Mouse (Mus musculus) olfactory bulb, adult 2 months (tissue): ENCODE data around the gene Dlgap5. TPM values are rescaled to one million over a fixed set of nuclear protein-coding genes. Genes with fewer than 3 reads are reported as not detected.

ENCODE experiments used
- H3K27ac ChIP-seq: fragments of 200-500 bp; 2 replicates; pipeline ENCODE4 v1.5.1; 2012; ENCODE audit warnings: low read depth, low read length; ENCODE audit not compliant: insufficient read depth
- H3K4me1 ChIP-seq: fragments of 200-500 bp; 2 replicates; pipeline ENCODE4 v1.6.1; 2012; ENCODE audit warnings: low read length; ENCODE audit not compliant: control insufficient read depth, insufficient read depth
- H3K4me3 ChIP-seq: fragments of 200-500 bp; 2 replicates; pipeline ENCODE4 v1.5.1; 2012; ENCODE audit warnings: mild to moderate bottlenecking, low read depth, low read length, moderate library complexity; ENCODE audit not compliant: insufficient read depth
- CTCF ChIP-seq: fragments of 200-500 bp; IDR thresholded peaks from 2 replicates; pipeline ENCODE4 v1.5.1; 2012; ENCODE audit warnings: low read depth, mild to moderate bottlenecking, low read length, moderate library complexity; ENCODE audit not compliant: insufficient read depth
- POLR2A ChIP-seq: fragments of 200-500 bp; IDR thresholded peaks from 2 replicates; pipeline ENCODE4 v1.6.1; 2012; ENCODE audit warnings: mild to moderate bottlenecking, low read depth, low read length, moderate library complexity; ENCODE audit not compliant: insufficient read depth
- WGBS: fragments of 180-500 bp; shearing (Covaris S2); methylation state at CpG from one replicate; pipeline ENCODE4 v1.1.7; 2018; 5-methylcytosine and 5-hydroxymethylcytosine counted together
- polyA plus RNA-seq: library from polyadenylated mRNA; stranded (reverse); fragments of >200 nt; gene quantifications from 2 replicates; pipeline ENCODE4 v1.2.4, GENCODE M21; 2012; ENCODE audit warnings: low replicate concordance; ENCODE audit not compliant: missing spikeins, insufficient read depth, insufficient read length

Dlgap5 gene
- polyA plus RNA-seq, 1 experiment, result not detected

DNA sequence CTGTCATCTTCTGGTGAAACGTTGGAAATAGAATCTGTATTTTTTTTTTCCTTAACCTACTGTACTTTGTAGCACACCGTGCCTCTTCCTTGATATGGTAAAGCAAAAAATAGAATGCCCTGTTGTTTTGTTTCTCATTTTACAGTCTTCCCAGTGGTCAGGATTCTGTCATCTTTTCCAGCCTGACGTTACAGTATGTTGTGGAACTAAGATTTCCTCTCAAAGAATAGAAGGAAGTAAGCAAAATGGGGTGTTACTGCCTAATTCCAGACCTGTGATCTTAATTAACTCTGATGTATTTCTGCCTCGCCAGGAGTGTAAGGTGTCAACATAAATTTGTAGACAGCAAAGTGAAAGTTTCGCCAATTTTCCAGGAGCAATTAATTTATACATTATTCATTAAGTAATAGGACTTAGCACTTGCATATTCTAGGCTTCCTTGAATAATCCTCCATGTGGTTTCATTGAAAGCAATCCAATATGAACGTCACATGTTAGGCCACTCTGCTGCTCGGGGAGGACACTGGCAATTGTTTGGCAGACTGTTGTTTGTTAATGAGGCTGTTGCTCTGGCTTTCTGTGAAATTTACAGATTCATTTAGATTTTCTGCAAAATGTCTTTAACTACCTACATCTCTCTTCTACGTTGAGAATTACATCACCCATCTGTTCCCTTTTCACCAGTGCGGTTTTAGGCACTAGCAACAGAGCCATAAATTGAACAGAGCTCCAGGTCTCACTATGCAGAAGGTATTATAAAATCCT, 27.3 kb upstream of the Dlgap5 start:
- H3K27ac ChIP-seq, result no peak overlapping the region
- no peak for TF ChIP-seq CTCF
- TF ChIP-seq POLR2A, result no peak
- H3K4me3 ChIP-seq, result no peak overlapping the region
- WGBS, result 50% methylated on average over 9 of the region's 9 CpGs
- no peaks in the 10 kb centered on the region for H3K4me1 ChIP-seq

DNA sequence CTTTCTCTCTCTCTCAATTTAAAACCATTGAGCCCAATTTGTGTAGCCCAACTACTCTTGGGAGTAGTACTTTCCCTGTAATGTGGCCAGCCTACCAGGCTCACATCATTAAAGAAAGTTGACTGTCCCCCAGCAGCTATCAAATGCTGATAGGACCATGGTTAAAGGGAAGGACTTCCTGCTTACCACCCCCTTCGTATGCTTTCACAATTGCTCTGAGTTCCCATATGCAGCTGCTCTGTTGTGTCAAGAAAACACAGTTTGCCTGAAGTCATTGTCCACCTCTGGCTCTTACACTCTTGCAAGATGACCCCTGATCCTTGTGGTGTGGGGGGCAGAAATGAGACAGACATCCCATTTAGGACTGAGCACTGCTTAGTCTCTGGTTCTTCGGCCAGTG, 26.7 kb upstream of the Dlgap5 start:
- TF ChIP-seq POLR2A (no peak), CTCF (no peak)

DNA sequence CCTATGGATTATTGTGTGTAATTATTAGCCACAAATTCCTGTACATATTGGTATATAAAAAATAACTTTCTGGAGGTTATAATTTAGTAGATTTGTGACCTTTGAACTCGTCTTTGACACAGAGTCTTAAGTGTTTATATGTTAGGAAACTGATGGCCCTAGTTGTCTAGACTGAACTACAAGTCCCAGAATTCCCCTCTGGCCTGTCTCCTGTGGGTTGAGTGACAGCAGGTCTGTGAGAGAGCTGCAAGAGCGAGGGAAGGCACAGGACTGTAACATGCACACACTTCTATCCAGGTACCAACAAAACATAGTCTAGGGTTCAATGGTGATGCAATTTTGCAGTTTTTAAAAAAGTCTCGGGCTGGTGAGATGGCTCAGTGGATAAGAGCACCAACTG, 20.7 kb upstream of the Dlgap5 start:
- no peak overlapping the region for H3K27ac ChIP-seq
- no peaks in the 10 kb centered on the region for H3K4me1 ChIP-seq
- 73% methylated on average over 3 of the region's 3 CpGs for WGBS
- H3K4me3 ChIP-seq, result no peak overlapping the region
- TF ChIP-seq CTCF (no peak), POLR2A (no peak)

More for the DNA sequence above, 26.7 kb upstream of the Dlgap5 start:
- Histone ChIP-seq H3K27ac (no peak overlapping the region), H3K4me1 (no peaks in the 10 kb centered on the region), H3K4me3 (no peak overlapping the region)
- 79% methylated on average over 2 of the region's 2 CpGs for WGBS

DNA sequence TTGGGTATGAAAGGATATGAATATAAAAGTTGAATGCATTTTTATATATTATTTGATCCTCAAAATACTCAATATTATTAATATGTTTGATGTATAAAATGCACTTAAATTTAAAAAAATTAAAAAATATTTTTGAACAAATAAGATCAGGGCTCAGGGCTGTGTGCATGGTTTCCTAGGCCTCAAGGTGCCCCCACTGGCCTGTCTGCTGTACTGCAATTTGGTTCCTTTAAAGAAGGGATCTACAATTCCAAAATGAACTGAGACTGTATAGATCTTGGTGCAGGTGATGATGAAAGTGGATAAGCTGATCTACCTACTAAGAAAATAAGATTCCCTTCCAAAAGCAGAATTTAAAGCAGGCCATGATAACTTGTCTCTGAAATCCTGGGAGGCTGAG, 14.8 kb upstream of the Dlgap5 start:
- H3K27ac ChIP-seq, result no peak overlapping the region
- H3K4me1 ChIP-seq, result no peaks in the 10 kb centered on the region
- no peak overlapping the region for H3K4me3 ChIP-seq
- no peak for TF ChIP-seq CTCF
- no peak for TF ChIP-seq POLR2A

DNA sequence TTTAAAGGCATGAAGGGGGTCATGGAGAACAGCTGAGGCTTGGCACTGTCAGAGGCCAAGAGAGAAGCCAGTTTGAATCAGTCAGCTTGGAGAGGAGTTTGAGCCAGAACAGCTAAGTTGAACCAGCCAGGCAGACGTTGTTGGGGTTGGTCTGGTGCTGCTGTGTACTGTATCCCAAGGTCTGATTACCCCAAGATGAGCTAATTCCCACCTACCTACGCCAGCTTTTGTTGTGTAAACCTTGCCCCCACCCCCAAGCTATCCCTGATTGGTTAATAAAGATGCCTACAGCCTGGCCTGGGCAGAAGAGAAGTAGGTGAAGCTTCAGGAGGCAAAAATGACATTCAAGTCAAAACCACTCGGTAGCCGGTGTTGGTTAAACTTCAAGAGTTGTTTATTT, 4.3 kb upstream of the Dlgap5 start:
- no peak for TF ChIP-seq POLR2A
- no peak for TF ChIP-seq CTCF
- Histone ChIP-seq H3K27ac (no peak overlapping the region), H3K4me3 (no peak overlapping the region), H3K4me1 (no peaks in the 10 kb centered on the region)
- 77% methylated on average over 4 of the region's 4 CpGs for WGBS

DNA sequence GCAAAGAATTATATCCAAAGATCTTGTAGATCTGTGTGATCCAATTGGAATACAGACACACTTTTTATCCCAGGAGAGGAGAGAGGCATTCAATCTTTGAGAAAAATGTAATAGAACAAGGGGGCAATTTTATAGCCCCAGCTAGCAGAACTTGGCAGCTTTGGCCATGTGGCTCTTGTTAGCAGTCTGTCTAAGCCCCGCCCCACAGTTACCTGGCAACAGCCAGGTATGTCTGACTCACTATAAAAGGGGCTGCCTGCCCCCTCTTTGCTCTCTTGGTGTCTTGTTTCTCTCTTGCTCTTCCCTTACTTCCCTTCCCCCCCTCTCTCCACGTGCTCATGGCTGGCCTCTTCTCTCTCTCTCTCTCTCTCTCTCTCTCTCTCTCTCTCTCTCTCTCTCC, 3.4 kb upstream of the Dlgap5 start:
- H3K27ac ChIP-seq, result no peak overlapping the region

DNA sequence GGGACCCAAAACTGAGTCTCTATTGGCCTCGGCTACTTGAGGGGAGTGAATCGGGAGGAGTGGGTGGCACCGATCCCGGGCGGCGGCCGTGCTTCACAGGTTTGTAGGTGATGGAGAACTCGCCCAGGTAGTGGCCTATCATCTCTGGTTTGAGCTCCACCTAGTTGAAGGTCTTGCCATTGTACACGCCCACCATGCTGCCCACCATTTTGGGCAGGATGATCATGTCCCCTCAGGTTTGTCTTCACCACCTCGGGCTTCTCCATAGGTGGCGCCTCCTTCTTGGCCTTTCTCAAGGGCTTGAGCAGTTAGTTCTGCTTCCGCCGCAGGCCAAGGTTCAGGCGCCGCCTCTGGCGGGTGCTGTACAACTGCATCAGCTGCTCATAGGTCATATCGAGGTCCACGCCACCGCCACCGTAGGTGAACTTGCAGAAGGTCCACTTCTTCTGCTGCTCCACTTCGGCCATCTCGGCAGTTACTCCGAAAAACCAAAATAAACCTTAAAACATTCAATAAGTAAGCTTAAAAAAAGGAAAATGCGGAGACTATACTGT, 1.6 kb upstream of the Dlgap5 start:
- WGBS, result 97% methylated on average over 24 of the region's 24 CpGs
- Histone ChIP-seq H3K27ac (no peak overlapping the region), H3K4me1 (no peaks in the 10 kb centered on the region), H3K4me3 (no peak overlapping the region)
- TF ChIP-seq POLR2A, result no peak
- no peak for TF ChIP-seq CTCF

More for the DNA sequence above, 3.4 kb upstream of the Dlgap5 start:
- WGBS, result 44% methylated on average over 2 of the region's 2 CpGs
- no peak for TF ChIP-seq CTCF
- TF ChIP-seq POLR2A, result no peak
- H3K4me3 ChIP-seq, result no peak overlapping the region
- H3K4me1 ChIP-seq, result no peaks in the 10 kb centered on the region

DNA sequence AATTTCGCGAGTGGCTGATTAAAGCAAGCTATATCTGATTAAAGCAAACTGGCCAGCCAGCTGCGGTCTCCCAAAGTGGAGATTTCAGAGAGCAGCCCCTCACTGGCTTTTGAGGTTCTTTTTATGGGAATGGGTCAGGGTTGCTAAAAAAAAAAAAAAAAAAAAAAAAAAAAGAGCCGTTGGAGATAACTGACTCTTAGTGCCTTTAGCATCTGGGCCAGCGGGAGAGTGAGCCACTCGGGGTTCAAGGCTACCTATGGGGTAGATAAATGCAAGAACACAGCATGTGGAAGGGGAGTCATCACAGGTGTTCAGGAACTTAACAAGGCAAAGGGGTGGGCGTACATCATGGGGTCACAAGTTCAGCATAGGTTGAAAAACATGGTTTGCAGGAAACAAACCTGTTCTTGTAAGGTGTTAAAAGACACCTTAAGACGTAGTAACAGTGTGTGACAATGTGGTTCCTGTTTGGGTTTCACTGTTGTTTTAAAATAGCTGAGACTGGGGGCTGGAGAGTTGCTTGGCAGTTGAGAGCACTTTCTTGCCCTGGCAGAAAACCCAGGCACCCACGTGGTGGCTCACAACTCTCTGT, 923 bp upstream of the Dlgap5 start:
- WGBS, result 84% methylated on average over 9 of the region's 9 CpGs
- Histone ChIP-seq H3K4me3 (no peak overlapping the region), H3K27ac (no peak overlapping the region), H3K4me1 (no peaks in the 10 kb centered on the region)
- TF ChIP-seq CTCF (no peak), POLR2A (no peak)

DNA sequence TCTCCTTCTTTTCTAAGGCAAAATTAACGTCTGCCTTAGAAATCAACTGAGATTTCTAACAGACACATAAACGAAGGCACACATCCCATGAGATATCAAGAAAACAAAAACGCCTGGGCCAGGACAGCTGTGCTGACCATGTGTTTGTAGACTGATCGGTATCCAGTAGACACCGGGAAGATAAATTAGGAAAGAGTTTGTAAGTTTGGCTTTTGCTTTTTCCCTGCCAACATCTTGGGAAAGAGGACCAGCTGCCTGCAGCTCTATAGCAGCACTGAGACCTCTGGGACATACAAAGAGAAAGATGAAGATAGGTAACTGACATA, 422 bp upstream of the Dlgap5 start:
- no peaks in the 10 kb centered on the region for H3K4me1 ChIP-seq
- WGBS, result 45% methylated on average over 5 of the region's 5 CpGs
- no peak overlapping the region for H3K4me3 ChIP-seq
- no peak overlapping the region for H3K27ac ChIP-seq
- TF ChIP-seq CTCF, result no peak
- TF ChIP-seq POLR2A, result no peak

DNA sequence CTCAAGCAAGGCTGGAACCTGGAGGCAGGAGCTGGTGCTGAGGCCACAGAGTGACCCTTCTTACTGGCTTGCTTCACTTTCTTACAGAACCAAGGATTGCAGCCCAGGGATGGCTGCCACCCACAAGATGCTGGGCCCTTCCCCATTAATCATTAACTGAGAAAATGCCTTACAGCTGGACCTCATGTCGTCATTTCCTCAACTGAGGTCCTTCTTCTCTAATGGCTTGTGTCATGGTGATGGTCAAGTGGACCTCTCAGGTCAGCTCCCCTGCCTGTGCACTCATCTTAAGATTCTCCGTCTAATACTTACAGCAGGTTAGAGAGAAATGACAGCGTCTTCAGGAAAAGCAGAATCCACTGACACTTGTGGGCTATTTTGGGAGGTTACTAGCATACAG, 861 bp downstream of the Dlgap5 start:
- WGBS, result 27% methylated on average over 3 of the region's 3 CpGs
- H3K27ac ChIP-seq, result no peak overlapping the region
- no peak for TF ChIP-seq POLR2A
- TF ChIP-seq CTCF, result no peak
- H3K4me3 ChIP-seq, result no peak overlapping the region
- no peaks in the 10 kb centered on the region for H3K4me1 ChIP-seq
